Mouse (Mus musculus) adrenal gland, adult 18-20 months (tissue): ENCODE data around the gene 1700056E22Rik. TPM values are rescaled to one million over a fixed set of nuclear protein-coding genes. Genes with fewer than 3 reads are reported as not detected.

ENCODE experiments used
- DNase-seq, 2 experiments: peaks; one replicate each; pipeline ENCODE4 v3.0.0; 2021 to 2022; ENCODE audit warnings: low spot score in 2 of 2
- long read RNA-seq, 2 experiments: library from polyadenylated mRNA; stranded (forward); transcript quantifications; one replicate each; pipeline ENCODE4 v2.0.0; 2021
- total RNA-seq, 2 experiments: library from RNA; stranded (reverse); gene quantifications; 1 replicate in 1 of 2; 2 replicates in 1 of 2; pipeline ENCODE4 v1.2.3; 2021

Gene 1700056E22Rik
- 1 to 10 TPM; 1.7 to 3.6 TPM for total RNA-seq
- long read RNA-seq, experiment 1, partial matches to known transcripts = 0 of 1 reads
- long read RNA-seq, experiment 1, other reads (novel, unspliced or antisense) = 1 of 1 reads
- long read RNA-seq, experiment 2 = 0 reads

DNA sequence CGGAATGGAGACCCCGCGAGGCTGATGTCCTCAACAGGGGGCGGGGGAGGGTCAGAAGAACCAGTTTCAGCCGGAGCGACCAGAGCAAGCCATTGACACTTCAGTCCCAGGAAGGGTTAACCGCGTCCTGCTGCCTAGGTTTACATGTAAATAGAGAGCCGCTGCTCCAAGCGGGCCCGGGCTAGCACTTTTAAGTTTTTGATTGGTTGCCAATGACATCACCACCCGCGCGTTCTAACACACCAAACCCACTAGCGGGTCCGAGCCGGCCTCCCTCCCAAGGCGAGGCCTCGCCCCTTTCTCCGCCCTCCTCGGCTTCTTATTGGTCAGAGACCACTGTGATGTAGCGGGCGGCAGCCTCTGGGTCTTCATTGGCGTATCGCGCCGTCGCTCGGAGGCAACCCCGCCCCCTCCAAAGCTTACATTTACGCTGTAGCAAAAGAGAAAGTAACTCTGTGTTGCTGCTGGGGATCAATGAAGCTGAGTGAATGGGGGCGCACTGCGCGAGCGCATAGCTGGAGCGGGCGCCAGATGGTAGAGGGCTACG lies at the start of gene 1700056E22Rik:
Gene 1700056E22Rik, minus strand, starts transcription at position 291 of the 547 bp plus-strand sequence.
- DNase-seq = peak; percentile 91 to 93

- no peak for DNase-seq
Observed at GRCm38 (mm10) chr1:184083166-184083565, 49.1 kb upstream of the 1700056E22Rik start.

DNA sequence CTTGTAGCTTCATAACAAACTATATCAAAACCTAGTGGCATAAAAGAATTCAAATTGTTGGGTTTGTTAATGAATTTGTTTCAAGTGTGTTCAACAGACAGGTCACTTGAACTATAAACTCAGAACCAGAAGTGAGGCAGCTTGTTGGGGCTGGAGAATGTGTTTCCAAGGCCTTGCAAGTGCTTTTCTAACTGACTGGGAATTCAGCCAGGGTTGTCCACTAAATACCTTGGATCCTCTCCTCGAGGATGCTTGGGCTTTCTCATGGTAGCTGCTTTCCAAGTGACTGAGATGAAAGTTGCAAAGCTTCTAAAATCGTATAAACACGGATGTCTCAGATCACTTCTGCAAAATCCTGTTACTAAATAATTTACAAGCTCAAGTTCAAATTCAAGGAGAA lies 48.6 kb upstream of the 1700056E22Rik start:
- DNase-seq = no peak

DNA sequence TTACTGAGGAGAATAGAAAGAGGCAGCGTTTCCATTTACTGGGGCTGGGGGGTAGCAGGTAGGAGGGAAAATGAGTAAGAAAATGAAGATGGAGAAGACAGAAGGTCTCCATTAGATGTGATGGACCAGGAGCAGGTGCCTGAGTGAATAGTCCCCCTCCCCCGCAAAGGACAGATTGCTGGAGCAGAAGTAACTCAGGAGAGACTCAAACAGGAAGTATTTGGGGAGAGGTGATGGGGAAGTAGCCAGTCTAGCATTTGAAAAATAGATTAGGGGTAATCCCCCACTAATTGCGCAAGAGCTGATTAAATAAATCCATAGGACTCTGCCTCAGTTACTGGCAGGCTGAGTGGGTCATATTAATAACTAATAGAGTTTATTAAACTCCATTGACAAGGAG lies 45.2 kb upstream of the 1700056E22Rik start:
- DNase-seq = no peak

GRCm38 (mm10) chr1:184076756-184077155 lies 42.7 kb upstream of the 1700056E22Rik start:
- no peak for DNase-seq

DNA sequence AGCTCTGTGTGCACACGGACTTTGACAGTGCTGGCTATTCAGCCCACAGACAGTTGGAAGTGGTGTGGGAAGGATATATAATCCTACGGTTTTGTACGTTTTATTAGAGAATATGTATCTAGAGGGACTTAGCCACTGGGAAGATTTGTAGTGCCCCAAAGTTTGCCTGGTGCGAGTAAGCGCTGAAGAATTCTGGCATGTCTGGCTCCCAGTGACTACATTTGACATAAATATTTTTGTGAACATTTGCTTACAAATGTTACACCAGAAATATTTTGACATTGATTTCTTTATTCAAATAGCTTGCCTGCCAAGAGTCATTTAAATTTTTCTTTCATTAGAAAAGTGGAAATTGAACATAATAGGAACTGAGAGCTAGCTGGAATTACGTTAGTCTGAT lies 42.0 kb upstream of the 1700056E22Rik start:
- no peak for DNase-seq

DNA sequence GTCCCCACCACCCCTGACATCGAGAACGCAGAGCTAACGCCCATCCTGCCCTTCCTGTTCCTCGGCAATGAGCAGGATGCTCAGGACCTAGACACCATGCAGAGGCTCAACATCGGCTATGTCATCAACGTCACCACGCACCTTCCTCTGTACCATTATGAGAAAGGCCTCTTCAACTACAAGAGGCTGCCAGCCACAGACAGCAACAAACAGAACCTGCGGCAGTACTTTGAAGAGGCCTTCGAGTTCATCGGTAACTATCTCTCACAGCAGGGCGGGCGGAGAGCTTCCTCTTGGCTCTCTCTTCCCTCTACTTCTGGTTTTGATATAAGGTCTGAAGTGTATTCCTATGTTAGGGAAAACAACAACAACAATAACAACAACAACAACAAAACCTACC lies 34.9 kb upstream of the 1700056E22Rik start:
- no peak for DNase-seq

- peak in 1 of 2 experiments; percentile 37 for DNase-seq
Observed at GRCm38 (mm10) chr1:184067704-184068558, 33.8 kb upstream of the 1700056E22Rik start.

GRCm38 (mm10) chr1:184066460-184067287 lies 32.6 kb upstream of the 1700056E22Rik start:
- DNase-seq = no peak

DNA sequence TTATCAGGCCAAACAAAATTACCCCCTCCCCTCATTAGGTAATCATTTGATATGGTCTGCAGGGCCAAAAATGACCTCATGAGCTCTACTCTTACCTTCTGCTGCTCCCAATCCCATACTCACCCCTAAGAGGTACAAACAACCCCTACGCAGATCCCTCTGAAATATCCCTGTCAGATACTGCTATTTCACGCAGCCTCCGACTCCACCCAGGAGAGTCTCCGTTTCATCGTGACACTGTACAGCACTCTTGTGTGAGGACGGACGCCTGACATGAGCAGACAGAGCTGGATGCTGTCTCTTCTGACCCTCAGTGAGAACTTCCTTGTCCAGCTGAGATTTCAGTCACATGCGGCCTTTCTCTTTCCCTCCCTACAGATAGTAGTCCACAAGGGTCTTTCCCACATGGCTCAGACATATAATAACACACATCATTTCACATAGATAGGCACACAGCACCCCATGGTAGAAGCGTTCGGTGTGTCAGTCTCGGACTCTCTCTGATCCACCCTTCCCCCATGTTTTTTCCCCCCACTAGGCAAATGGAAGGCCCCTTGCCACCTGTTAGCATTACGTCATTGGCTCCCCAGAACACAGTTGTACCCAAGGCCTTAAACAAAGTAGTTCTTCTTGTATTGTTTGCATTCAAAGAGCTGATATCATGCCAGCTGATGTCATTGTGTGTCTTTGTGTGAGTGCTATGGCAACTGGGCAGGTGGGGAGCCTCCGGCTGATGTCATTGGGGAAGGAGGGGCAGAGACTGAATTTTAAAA lies 31.7 kb upstream of the 1700056E22Rik start:
- DNase-seq = no peak

DNA sequence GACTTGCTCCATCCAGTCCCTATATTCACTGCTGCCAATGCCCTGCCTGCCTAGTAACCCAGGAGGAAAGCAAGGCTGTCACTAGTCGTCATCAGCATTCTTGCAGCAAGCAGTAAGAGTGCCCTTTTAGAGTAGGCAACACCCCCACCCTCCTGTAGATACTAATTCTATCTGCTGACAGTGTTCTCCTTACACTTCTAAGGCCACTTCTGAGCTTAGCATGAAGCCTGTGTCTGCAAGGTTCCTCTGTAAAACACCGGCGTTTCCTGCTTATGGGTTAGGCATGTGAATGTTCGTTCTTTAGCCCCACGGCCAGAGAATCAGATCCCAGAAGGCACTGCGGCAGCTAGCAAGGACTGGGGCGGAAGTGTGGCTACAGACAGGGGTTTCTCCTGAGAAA lies 30.2 kb upstream of the 1700056E22Rik start:
- DNase-seq = no peak

DNA sequence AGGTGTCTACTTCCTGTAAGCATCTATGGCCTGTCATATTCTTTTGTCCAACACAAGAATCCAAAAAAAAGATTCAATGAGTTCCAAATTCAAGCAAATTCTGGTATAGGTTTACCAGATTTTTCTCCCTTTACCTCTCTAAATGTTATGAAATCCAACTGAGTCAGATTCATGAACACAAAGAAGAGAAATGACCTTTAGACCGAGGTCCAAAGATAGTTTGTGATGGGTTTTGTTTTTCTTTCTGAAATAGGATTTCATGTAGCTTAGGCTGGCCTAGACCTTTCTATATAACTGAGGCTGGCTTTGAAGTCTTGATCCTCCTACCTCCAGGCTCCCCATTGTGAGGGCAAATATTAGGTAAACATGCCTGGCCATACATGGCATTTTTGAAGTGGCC lies 27.8 kb upstream of the 1700056E22Rik start:
- no peak for DNase-seq

GRCm38 (mm10) chr1:184060828-184061734 lies 27.0 kb upstream of the 1700056E22Rik start:
- DNase-seq = no peak

- DNase-seq = no peak
Observed at GRCm38 (mm10) chr1:184060381-184060780, 26.3 kb upstream of the 1700056E22Rik start.

GRCm38 (mm10) chr1:184059814-184060213 lies 25.7 kb upstream of the 1700056E22Rik start:
- DNase-seq = no peak

GRCm38 (mm10) chr1:184058206-184058605 lies 24.1 kb upstream of the 1700056E22Rik start:
- no peak for DNase-seq

- no peak for DNase-seq
Observed at GRCm38 (mm10) chr1:184054176-184054575, 20.1 kb upstream of the 1700056E22Rik start.

DNA sequence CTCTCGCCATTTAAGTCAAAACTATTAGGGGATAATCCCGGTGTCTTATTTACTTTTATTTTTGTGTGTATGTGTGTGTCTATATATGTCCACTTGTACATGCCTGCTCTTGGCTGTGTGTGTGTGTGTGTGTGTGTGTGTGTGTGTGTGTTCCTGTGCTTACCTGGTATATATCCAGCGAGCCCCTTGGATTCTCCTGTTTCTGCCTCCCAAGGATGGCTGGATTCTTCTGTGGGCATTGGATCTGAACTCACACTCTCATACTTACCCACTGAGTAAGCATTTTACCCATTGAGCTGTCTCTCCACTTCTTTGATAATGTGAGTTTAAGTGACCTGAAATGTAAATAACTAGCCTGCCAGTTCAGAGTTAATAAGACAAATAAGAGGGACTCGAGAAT lies 19.6 kb upstream of the 1700056E22Rik start:
- DNase-seq = no peak

DNA sequence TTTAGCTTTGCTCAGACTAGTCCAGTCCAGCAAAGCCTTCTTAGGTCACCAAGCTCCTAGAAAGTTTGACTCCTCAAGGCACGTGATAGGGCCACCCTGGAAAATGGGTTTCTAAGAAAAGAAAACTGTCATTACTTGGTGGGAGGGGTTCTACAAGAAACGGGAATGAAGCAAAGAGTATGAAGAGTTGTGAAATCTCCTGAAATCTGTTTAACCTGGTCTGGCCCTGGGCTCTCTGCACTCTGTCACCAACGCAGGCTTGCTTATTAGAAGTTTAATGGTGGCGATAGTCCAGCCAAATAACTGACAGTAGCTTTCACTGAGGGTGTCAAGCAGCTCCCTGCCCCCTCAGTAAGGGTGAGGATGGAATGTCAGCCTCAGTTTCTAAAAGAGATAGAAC lies 19.0 kb upstream of the 1700056E22Rik start:
- no peak for DNase-seq

DNA sequence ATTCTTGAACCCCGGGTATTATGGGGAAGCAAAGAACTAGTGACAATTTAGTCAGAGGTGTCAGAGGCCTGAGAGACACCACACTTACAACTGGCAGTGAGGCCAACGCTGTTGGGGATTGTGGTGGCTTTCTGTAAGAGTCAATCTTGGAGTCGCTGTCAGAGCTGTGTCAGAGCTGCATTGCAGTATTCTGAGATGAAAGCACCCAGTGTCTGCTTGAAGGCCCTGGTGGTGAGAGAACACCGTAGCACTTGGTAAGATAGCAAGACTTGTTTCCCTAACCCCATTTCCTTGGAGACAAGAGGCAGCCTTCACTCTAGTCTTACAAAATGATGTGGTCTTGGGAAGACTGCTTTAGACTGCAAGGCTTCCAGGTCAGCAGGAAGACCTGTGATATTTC lies 18.2 kb upstream of the 1700056E22Rik start:
- DNase-seq = no peak
